Mouse (Mus musculus) ZHBTc4 (cell line): ENCODE measurements around the gene Atg16l1.

Experiments
- DNase-seq: peaks from one replicate; pipeline ENCODE4 v3.0.0-alpha.2; 2011; ENCODE audit warnings: low read depth, low spot score

Atg16l1 gene

GRCm38 (mm10) chr1:87829621-87830211, 74.0 kb downstream of the Atg16l1 start:
- no peak for DNase-seq

- DNase-seq: no peak
These were observed 80.8 kb downstream of the Atg16l1 start for GRCm38 (mm10) chr1:87836453-87836852.

- DNase-seq: no peak
These were observed 81.3 kb downstream of the Atg16l1 start for GRCm38 (mm10) chr1:87837018-87837417.

GRCm38 (mm10) chr1:87840411-87841208, 84.9 kb downstream of the Atg16l1 start:
- peak; percentile 10 for DNase-seq
